Mouse (Mus musculus) kidney, adult 8-10 months (tissue): Measurements from ENCODE around the gene Arl8a.
"Not testable (repeated sequence)": the region's sequence is repeated elsewhere in the genome, so short reads cannot be mapped to it uniquely, and the experiment has no call there.

Source experiments
- DNase-seq, 2 experiments: peaks; one replicate each; pipeline ENCODE4 v3.0.0; 2022

Gene Arl8a

DNA sequence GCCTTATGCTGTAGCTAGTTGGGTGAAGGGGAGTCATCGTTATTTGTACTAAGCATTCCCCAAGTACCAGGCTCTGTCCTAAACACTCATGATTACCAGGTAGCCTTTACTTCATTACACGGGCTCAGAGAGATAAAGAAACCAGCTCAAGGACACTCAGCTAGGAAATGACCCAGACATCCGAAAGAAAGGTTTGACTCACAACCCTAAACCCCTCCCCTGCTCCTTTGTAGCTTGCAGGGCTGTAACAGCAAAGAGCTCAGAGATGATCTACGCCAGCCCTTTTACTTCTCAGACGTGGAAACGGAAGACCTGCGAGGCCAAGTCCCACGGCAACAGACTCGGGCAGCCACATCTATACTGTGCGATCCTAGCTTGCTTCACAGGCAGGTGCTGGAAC lies 23.7 kb downstream of the Arl8a start:
- DNase-seq: no peak

DNA sequence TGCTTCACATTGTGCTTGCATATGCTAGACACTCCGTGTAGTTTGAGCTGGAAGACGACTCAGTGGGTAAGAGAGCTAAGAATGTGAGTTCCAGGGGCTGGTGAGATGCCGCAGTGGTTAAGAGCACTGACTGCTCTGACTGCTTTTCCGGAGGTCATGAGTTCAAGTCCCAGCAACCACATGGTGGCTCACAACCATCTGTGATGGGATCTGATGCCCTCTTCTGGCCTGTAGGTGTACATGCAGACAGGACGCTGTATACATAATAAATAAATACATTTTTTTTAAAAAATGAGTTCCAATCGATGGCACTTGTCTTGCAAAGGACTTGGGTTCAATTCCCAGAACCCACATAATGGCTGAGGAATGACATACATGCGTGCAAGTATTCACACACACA lies 24.6 kb downstream of the Arl8a start:
- DNase-seq: no peak

DNA sequence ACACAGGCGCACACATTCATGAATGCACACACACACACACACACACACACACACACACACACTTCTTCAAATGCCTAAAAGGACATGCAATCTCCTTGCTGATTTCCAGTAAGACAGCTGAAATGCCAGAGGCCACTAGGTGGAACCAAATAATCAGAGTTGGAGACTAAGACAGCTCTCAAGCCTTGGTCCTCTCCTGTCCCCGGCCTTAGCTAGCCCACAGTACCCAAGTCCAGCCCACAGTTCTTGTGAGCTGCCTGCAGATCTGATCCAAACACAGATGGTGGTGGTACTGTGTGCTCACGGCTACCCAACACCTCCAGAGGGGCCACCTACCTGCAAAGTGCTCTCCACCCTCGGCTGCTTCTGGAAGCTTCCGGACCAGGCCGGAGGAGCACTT lies 25.4 kb downstream of the Arl8a start:
- peak; percentile 85 for DNase-seq

DNA sequence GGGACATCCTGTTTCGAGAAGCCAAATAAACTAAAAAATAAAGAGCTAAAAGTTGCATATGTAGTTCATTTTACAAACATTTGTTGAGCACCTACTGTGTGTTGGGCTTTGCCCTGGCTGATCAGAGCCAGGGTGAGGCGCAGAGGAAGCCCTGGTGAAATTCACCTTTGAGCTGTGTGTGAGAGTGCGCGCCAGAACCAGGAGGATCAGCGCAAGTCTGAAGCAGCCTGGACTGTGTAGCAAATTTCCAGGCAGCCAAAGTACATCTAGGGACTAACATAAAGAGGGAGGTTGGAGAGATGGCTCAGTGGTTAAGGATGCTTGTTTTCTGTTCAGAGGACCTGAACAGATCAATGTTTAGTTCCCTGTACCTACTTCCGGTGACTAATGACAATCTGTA lies 26.7 kb downstream of the Arl8a start:
- DNase-seq: peak in 1 of 2 experiments; percentile 33

DNA sequence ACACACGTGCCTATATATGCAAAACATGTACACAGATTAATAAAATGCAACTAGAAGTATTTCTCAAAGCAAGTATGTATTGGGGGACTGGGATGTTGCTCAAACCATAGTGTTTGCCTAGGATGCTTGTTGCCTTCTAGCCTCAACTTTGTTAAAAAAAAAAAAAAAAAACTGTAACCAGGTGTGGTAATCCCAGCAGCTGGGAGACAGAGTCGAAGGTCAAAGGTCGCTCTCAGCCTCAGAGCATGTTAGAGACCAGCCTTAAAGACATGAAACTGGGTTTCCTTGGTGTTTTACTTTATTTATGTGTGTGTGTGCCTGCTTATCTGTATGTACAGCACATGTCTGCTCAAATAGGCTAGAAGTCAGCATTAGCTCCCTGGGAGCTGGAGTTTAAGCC lies 28.6 kb downstream of the Arl8a start:
- peak in 1 of 2 experiments; percentile 50 for DNase-seq

DNA sequence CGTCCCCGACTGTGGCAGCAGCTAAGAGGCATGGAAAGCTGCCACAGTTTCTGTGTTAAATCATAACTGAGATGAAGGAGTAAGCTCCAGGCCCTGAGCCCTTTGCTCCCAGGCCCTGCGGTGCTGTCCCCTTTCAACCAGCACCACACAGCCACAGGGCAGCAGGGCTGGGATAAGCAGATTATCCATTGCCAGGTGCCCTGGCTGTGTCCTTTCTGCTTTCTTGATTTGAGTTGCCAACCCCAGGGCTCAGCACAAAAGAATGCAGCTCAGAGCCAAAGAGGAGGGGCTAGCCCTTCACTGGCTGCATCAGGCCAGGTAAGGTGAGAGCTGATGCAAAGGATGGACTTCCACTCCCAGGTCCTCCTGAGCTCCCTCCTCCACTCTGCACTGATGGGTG lies 31.1 kb downstream of the Arl8a start:
- DNase-seq: peak; percentile 86 to 93

DNA sequence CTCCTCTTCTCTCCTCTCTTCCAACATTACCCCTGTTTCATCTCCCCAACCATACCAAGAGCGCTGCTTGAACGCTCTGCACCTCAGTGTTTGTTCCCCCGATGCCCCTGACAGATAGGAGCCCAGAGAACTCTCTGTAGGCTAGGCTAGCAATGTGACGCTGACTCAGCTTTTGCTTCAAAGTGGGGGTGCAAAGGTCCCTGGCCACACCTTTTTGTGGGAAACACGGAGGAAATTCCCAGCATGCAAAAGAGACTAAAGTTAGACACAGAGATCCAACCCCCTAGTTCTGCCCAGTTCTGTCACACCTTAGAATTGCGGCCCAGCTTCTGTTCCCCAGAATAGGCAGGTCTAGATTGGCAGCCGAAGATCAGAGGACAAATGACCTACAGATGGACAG lies 32.2 kb downstream of the Arl8a start:
- DNase-seq: peak in 1 of 2 experiments; percentile 65

DNA sequence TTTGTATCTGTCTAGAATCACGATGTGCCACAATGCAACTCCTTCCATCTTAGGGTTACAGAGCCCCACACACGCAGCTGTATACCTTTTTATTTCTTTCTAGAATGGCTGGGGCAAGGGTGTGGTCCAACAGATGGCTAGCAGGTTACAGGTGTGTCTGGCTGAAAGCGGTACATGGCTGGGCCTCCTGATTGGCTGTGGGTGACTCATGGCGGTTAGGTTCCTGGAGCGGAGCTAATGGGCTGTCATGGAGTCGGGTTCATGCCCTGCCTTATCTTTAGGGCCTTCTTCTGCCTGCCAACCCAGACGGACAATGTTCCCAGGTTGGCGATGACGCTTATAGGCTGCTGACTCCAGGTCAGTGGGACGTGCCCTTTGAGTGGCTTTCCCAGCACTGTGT lies 34.2 kb downstream of the Arl8a start:
- no peak for DNase-seq

DNA sequence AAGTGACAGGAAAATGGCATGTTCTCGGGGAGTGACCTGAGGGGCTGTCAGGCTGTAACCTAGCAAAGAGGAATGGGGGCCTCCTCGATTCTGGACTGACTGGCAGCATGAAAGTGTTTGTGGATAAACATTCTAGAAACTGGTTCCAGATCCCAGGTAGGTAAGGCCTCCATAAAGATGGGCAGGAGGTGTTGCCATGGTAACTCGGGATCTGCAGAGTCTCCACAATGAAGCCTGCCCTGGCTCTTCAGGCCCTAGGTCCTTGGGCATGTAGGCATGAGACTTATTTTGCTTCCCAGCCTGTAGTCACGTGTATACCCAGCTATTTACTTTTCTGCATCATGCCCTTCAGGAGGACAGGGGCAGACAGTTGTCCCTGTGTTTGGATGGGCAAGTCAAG lies 34.7 kb downstream of the Arl8a start:
- DNase-seq: no peak

DNA sequence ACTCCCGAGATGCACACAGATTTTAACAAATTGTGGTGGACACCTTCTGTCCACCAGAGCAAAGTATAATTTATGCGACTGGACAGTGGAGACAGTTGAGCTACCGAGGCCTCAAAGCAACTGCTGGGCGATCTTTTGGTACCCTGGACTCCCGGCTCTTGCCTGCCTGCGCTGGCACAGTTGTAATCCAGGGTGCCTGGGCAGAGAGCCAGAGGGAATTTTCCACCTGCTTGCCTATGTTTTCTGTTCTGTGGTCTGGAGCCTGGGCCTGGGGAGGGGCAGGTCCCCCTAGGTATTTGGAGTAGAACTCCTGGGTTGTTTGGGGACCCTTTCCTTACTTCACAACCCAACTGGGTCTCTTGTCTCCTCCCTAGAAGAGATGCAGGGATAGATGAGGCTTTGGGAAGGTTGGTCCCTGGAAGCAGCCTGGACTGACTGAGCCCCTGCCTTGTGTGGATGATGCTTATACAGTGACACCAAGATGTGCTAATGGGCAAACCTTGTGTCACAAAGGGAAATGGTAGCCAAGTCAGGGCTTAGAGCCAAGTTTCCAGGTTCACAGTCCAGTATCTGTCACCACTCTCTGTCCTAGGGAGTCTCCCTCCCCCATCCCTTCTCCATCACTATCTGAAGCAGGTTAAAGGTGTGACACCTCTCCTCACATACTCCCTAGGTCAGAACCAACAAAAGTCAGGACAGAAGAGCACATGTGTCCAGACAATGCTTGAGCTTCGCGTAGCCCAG lies 35.4 kb downstream of the Arl8a start:
- peak; percentile 84 to 87 for DNase-seq

DNA sequence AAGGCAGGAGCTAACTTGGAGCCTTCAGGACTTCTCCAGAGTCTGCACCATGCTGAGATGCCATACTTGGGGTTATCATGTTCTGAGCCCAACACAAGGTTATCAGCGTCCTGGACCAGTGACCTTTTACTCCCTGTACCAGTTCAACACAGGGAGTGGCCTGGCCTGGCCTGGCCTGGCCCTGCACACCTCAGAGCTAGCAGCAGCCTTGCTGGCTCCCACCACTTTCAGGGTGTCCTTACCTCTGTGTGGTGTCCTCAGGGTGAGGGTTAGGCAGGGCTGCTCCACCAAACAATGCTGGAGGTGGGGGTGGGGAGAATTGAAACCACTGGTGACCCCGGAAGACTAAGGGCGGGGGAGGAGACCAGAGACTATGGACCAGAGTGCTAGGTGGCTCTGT lies 36.4 kb downstream of the Arl8a start:
- no peak for DNase-seq

DNA sequence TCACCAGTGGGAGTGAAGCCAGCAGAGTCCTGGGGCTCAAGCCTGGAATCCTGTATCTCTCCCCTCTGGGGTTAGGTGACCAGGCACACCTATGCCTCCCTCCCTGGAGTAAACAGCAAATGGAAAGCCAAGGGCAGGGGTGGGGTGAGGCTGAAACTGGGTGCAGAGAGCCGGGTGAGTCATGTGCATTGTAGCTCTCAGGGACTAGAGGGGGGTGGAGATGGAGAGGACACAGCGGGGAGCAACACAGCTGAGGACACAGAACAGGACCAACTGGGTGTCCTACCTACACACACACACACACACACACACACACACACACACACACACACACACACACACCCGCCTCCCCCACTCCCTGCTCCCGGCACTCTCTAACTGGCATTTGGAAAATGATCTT lies 36.8 kb downstream of the Arl8a start:
- DNase-seq: no peak

DNA sequence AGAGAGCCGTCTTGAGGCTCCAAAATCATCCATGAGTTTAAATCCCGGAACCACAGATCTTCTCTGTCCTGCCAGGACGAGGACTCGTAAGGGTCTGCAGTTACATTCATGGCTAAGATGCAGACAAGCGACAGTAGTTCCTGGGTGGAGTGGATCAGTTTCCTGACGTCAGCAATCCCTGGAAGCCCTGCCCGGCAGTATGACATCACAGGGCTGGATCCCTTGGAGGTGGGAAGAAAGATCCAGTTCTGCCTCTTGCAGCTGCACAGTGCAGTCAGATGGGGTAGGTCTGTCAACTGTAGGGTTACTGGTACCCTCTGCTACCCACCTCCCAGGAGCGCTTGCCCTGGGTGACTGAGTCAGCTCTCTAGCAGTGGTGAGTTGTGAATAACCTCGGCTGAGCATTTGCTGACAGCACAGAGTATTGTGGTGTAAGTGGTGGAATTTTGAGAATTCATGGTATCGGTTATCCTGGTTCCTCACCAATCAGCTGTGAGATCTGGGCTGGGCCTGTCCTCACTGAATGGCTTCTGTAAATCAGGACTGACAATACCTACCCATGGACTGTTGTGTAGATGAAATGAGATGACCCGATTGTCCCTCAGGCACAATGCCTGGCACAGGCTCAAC lies 37.4 kb downstream of the Arl8a start:
- DNase-seq: no peak

DNA sequence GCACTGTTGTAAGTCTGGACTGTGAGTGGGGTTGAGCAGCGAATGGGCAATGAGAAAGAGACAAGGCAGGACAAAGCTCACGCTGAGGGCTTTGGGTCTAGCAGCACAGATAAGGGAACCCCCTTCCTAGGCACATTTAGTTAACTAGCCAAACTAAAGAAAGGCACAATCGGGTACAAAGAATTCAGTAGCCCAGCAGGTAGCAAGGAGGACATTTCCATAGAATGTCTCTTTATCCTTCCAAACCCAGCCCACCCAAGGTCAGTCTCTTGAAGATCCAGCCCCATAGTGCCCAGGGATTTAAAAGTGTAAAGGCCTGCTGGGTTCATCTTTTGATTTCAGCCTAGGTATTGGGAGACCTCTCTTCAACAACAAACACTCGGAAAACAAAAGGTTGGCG lies 39.3 kb downstream of the Arl8a start:
- DNase-seq: no peak

DNA sequence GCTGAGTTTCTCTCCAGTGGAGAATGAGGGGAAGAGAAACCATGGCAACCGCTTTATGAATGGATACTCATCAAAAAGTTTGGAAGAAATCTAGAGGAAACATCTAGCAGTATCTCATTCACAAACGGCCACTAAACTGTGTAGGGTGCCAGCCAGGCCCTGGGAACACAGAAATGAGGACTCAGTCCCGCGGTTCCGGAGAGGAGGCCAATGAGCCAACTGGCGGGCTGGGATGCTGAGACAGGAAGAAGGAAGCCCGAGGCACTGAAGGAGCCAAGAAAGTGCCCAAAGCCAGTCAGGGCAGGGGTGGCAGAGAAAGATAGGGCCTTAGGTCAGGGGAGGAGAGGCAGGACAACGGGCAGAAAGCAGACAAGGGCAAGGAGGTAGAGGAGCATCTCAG lies 39.8 kb downstream of the Arl8a start:
- no peak for DNase-seq

DNA sequence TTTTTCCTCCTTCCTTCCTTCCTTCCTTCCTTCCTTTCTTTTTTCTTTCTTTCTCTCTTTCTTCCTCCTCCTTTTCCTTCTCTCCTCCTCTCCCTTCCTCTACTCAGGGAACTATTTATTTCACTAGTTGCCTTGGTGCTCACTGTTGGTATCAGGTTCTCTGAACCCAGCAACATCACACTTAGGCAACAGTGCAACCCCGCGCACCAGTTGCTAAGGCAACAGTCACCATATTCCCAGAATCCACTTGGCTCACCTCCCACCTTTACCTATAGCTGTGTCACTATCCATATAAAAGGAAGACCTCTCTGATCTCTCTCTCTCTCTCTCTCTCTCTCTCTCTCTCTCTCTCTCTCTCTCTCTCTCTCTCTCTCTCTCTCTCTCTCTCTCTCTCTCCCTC lies 40.4 kb downstream of the Arl8a start:
- DNase-seq: not testable (repeated sequence)

DNA sequence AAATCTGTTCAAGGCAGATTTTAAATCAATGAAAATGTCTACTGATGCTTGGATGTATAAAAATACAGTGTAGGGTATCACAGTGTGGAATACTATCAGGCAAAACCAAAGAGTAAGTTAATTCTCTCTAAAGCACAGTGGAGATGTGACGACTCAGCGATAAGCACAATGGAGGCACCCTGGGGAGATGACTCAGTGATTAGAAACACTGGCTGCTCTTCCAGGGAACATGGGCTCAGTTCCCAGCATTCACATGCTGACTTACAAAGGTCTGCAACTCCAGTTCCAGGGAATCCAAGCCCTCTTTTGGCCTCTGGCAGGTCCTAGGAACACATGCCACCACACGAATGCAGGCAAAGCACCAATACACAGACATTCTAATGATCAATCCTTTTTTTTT lies 41.6 kb downstream of the Arl8a start:
- DNase-seq: no peak

DNA sequence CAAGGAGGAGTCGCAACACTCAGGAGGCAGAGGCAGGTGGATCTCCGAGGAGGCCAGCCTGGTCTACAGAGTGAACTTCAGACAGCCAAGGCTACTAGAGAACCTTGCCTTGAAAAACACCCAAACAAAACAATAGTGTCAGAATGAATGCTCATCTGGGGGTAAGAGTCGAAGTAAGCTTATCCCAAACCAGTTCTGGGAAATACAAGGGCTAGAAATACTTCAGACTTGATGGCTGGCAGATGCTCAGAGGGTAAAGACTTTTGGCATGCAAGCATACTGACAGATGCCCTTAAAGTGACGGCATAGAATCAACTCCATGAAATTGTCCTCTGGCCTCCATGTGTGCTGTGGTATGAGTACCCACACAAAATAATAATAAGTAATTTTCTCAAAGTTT lies 42.6 kb downstream of the Arl8a start:
- no peak for DNase-seq

DNA sequence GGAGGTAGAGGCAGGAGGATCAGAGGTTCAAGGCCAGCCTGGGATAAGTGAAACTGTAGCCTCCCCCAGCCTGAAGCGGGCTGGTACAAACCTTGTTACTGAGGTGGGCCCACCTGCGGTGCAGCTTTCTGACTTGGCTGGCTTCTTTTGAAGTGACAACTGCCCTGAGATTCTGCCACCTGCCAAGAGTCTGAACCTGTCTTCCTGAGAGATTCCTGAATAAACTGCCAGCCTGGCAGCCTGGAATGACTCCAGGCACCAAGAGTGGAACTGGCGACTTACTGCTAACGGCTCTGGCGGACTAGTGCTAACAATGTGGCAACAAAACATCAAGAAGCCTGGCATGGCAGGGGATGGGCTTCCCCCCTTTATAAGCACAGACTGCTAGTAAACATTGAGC lies 47.7 kb downstream of the Arl8a start:
- not testable (repeated sequence) for DNase-seq

DNA sequence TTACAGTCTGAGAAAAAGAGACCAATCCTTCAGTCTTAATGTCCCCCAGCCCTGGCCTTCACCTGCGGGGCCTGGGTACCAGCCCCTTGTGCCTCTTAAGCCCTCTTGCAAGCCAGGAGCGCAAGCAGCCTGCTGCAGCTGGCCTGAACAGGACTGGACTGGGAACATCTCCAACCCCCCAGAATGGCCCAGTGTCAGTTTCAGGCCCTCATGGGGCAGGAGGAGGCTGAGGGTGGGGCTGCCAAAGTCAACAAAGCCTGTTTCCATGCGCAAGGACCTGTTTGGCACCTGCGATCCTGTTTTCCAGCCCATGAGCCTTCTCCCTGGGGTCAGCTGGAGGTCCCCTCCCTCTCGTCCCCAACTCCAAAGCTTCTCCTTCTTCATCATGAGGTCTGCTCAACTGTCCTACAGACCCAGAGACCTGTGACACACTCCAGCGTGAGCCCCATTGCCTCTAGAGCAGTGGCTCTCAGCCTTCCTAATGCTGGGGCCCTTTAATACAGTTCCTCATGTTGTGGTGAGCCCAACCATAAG lies 49.4 kb downstream of the Arl8a start:
- DNase-seq: peak in 1 of 2 experiments; percentile 49

DNA sequence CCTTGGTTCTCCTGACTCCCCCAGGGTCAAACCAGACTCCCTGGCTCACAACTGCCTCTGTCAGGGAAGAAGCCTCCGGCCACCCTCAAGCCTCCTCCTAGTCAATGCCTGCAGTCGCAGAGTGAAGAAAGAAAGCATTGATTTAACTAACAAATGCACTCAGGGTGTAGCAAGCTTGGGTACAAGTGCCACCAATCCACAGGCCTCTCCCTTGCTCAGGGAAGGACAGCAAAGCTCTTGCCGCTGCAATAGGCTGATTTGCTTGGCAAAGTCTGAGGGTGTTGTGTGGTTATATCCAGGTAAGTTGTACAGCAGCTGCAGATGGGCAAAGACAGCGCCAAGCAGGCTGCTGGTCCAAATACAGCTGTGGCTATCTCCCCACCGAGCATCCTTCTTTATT lies 51.8 kb downstream of the Arl8a start:
- no peak for DNase-seq

DNA sequence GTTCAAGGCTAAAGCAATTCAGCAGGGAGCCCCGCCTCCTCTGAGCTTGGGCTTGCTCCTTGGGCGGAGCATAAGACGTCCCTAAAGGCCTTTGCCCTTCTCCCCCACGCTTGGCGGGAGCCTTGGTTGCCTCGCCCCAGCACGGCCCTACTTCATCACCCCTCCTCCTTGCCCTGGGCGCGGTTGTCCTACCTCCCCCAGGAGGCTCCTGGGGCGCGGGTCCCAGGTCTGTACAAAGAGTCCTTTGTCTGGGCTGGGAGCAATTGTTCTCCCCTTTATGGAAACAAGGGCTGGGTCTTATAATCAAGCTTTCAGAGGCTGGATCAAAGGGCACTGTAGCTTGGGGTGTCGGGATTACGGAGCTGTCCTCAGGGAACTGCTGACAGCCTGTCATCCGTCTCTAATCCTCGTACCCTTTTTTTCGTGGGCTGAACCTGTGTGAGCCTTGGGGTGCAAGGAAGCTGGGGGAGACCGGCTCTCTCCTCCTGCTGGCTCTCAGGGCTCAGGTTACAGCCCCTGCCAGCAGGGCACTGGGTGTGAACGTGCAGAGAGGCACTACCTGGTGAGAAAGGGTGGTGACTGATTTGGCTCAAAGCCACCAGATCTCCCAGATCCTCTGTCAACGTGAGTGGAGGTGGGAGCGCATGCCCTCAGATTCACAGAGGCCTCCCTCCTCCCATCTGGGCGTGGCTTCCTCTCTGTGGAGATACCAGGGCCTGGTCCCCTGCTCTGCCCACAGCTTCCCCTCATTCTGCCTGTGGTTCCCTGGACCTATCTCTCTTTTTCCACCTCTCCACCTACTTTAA lies 52.6 kb downstream of the Arl8a start:
- DNase-seq: peak; percentile 41 to 69

DNA sequence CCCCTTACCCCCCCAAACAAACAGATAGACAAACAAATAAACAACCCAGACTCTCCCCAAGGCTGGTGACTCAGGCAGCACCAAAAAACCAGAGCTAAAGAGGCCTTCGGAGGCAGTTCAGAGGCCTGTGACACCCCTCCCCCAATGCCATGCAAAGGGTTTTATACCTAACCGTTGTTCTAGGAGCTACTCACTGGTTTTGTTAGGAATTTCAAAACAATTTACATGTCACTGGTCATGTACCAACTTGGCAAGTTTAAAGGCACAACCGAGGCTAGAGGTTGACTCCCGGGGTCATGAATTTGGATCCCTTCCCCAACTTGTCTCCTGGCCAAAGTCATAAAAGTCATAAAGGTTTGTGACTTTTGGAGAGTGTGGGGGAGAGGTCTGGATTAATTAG lies 53.8 kb downstream of the Arl8a start:
- no peak for DNase-seq
